Mouse (Mus musculus) liver, embryonic 14.5 days (tissue): Measurements from ENCODE around the gene Cul7.

ENCODE experiments used
- CTCF ChIP-seq: IDR thresholded peaks from 2 replicates; pipeline ENCODE4 v1.5.1; 2016; ENCODE audit warnings: antibody characterized with exemption, low read depth, control low read depth
- EP300 ChIP-seq: IDR thresholded peaks from 2 replicates; pipeline ENCODE4 v1.6.1; 2016; ENCODE audit warnings: antibody characterized with exemption, low read depth

DNA sequence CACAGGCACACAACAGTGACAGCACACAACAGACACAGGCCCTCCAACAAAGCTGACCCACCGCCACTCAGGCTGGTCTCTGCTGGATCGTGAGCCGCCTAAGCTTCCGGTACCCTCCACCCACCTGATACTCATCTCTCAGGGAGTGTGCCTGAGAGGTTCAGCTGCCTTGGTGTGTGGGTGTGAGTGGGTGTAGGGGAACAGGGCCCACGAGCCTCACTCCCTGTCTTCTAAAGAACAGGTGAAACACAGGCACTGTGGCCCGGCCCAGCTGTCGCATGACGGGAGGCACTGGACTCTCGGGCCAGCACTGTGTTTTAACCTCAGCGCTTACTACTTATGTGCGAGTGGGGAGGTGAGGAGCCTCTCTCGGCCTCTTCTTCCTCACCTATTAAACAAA lies 52.0 kb downstream of the Cul7 start:
- no peak for TF ChIP-seq CTCF
- no peak for TF ChIP-seq EP300
